Mouse (Mus musculus) forebrain, embryonic 14.5 days (tissue): ENCODE data around the gene Bmi1. TPM values are rescaled to one million over a fixed set of nuclear protein-coding genes. Genes with fewer than 3 reads are reported as not detected.

ENCODE experiments used
- ATAC-seq: fragments of 200-750 bp; cut with Nextera tagmentation; 2 replicates; pipeline ENCODE4 v1.8.0; 2017; ENCODE audit warnings: mild to moderate bottlenecking, moderate library complexity
- DNase-seq: peaks from one replicate; pipeline ENCODE4 v3.0.0-alpha.2; 2015; ENCODE audit warnings: low spot score
- H3K27ac ChIP-seq: fragments of 300-500 bp; sonication (generic); 2 replicates; pipeline ENCODE4 v1.5.1; 2014; ENCODE audit warnings: low read depth, mild to moderate bottlenecking, control low read depth, low read length, moderate library complexity
- H3K27me3 ChIP-seq: fragments of 300-500 bp; sonication (generic); replicated peaks from 2 replicates; pipeline ENCODE4 v1.6.1; 2014; ENCODE audit warnings: low read length, control low read depth, mixed read lengths; ENCODE audit not compliant: control insufficient read depth, insufficient read depth
- H3K36me3 ChIP-seq: fragments of 300-500 bp; sonication (generic); 2 replicates; pipeline ENCODE4 v1.6.1; 2014; ENCODE audit warnings: low read length, control low read depth; ENCODE audit not compliant: control insufficient read depth, insufficient read depth
- H3K4me1 ChIP-seq: fragments of 300-500 bp; sonication (generic); 2 replicates; pipeline ENCODE4 v1.6.1; 2014; ENCODE audit warnings: antibody characterized with exemption, low read length, control low read depth; ENCODE audit not compliant: control insufficient read depth, insufficient read depth
- H3K4me2 ChIP-seq: fragments of 300-500 bp; sonication (generic); 2 replicates; pipeline ENCODE4 v1.6.1; 2014; ENCODE audit warnings: mild to moderate bottlenecking, control low read depth, low read length
- H3K4me3 ChIP-seq: fragments of 300-500 bp; sonication (generic); 2 replicates; pipeline ENCODE4 v1.5.1; 2014; ENCODE audit warnings: low read depth, low read length, control low read depth
- H3K9ac ChIP-seq: fragments of 300-500 bp; sonication (generic); 2 replicates; pipeline ENCODE4 v1.6.1; 2014; ENCODE audit warnings: mild to moderate bottlenecking, low read length, control low read depth, moderate library complexity
- H3K9me3 ChIP-seq: fragments of 300-500 bp; sonication (generic); replicated peaks from 2 replicates; pipeline ENCODE4 v1.6.1; 2016; ENCODE audit warnings: low read length, control low read depth, mixed read lengths; ENCODE audit not compliant: control insufficient read depth
- WGBS: fragments of 180-500 bp; shearing (Covaris S2); extraction: QIAGEN DNeasy Blood & Tissue Kit; methylation state at CpG from one replicate; pipeline ENCODE4 v1.1.7; 2014; 5-methylcytosine and 5-hydroxymethylcytosine counted together
- polyA plus RNA-seq: library from polyadenylated mRNA; unstranded; fragments of >200 nt; fragmentation: Nextera tagmentation; extraction: Ambion mirVana; gene quantifications from 2 replicates; pipeline ENCODE4 v1.2.1, GENCODE M21; 2014

The Bmi1 gene
- 45.8 and 48.9 TPM in 2 replicates for polyA plus RNA-seq

- Histone ChIP-seq H3K4me1 (peaks cover 12% of the 10 kb centered on the region), H3K27ac (peak within 1 kb of the TSS; percentile 97), H3K27me3 (peaks cover 21% of the 10 kb centered on the region), H3K4me3 (peak within 1 kb of the TSS; percentile 84), H3K9me3 (no peaks in the 10 kb centered on the region), H3K4me2 (peak within 1 kb of the TSS; percentile 81), H3K9ac (peak within 1 kb of the TSS; percentile 91), H3K36me3 (no peaks in the 10 kb centered on the region; the same call in 1 of the 2 replicates)
- under 1% methylated on average over 38 of the region's 77 CpGs for WGBS
- DNase-seq (no peak), ATAC-seq (peak; percentile 72)
Observed at GRCm38 (mm10) chr2:18676936-18677491, at the start of gene Bmi1. Bmi1 (plus strand) TSS chr2:18677018.

GRCm38 (mm10) chr2:18630547-18630946, 46.3 kb upstream of the Bmi1 start:
- Histone ChIP-seq H3K4me1 (no peaks in the 10 kb centered on the region), H3K36me3 (no peaks in the 10 kb centered on the region), H3K4me2 (no peak overlapping the region), H3K9me3 (no peaks in the 10 kb centered on the region), H3K4me3 (no peak overlapping the region), H3K27ac (no peak overlapping the region), H3K9ac (no peak overlapping the region), H3K27me3 (no peaks in the 10 kb centered on the region)
- DNase-seq (no peak), ATAC-seq (no peak)
- WGBS = 89% methylated on average over 5 of the region's 5 CpGs

- Histone ChIP-seq H3K4me2 (no peak overlapping the region), H3K27me3 (no peaks in the 10 kb centered on the region), H3K9me3 (0 out of 2 replicates have a peak, but pooled peaks cover 2% of the 10 kb centered on the region), H3K9ac (no peak overlapping the region), H3K27ac (no peak overlapping the region), H3K4me3 (no peak overlapping the region), H3K36me3 (no peaks in the 10 kb centered on the region), H3K4me1 (no peaks in the 10 kb centered on the region)
- ATAC-seq (peak; percentile 94), DNase-seq (peak; percentile 82)
- 60% methylated on average over 8 of the region's 8 CpGs for WGBS
Observed at GRCm38 (mm10) chr2:18635052-18635451, 41.8 kb upstream of the Bmi1 start.

GRCm38 (mm10) chr2:18648563-18648962, 28.3 kb upstream of the Bmi1 start:
- DNase-seq (no peak), ATAC-seq (no peak)
- Histone ChIP-seq H3K4me3 (no peak overlapping the region), H3K9ac (no peak overlapping the region), H3K27me3 (no peaks in the 10 kb centered on the region), H3K36me3 (no peaks in the 10 kb centered on the region), H3K4me1 (no peaks in the 10 kb centered on the region), H3K9me3 (no peaks in the 10 kb centered on the region), H3K27ac (no peak overlapping the region), H3K4me2 (no peak overlapping the region)
- 75% methylated on average over 4 of the region's 4 CpGs for WGBS

- H3K36me3 ChIP-seq = no peaks in the 10 kb centered on the region
- no peaks in the 10 kb centered on the region for H3K4me1 ChIP-seq
- no peak overlapping the region for H3K4me3 ChIP-seq
- H3K9ac ChIP-seq = no peak overlapping the region
- no peaks in the 10 kb centered on the region for H3K27me3 ChIP-seq
- no peak for DNase-seq
- 81% methylated on average over 5 of the region's 5 CpGs for WGBS
- ATAC-seq = no peak
- H3K4me2 ChIP-seq = no peak overlapping the region
- H3K9me3 ChIP-seq = no peaks in the 10 kb centered on the region
- no peak overlapping the region for H3K27ac ChIP-seq
Observed at GRCm38 (mm10) chr2:18654821-18655220, 22.0 kb upstream of the Bmi1 start.

GRCm38 (mm10) chr2:18664003-18664402, 12.8 kb upstream of the Bmi1 start:
- Histone ChIP-seq H3K36me3 (no peaks in the 10 kb centered on the region), H3K4me2 (no peak overlapping the region), H3K4me1 (no peaks in the 10 kb centered on the region), H3K27ac (no peak overlapping the region), H3K4me3 (no peak overlapping the region), H3K9me3 (no peaks in the 10 kb centered on the region), H3K9ac (no peak overlapping the region), H3K27me3 (no peaks in the 10 kb centered on the region)
- no peak for DNase-seq
- no peak for ATAC-seq
- WGBS = 89% methylated on average over 3 of the region's 3 CpGs

GRCm38 (mm10) chr2:18671041-18671440, 5.8 kb upstream of the Bmi1 start:
- Histone ChIP-seq H3K4me1 (peaks cover 8% of the 10 kb centered on the region; the same call in 1 of the 2 replicates), H3K36me3 (no peaks in the 10 kb centered on the region; the same call in 1 of the 2 replicates), H3K4me2 (peak overlapping the region; percentile 26), H3K27me3 (peaks cover 6% of the 10 kb centered on the region), H3K4me3 (no peak overlapping the region), H3K27ac (no peak overlapping the region), H3K9me3 (no peaks in the 10 kb centered on the region), H3K9ac (no peak overlapping the region)
- peak; percentile 60 for DNase-seq
- no peak for ATAC-seq
- 2% methylated on average over 6 of the region's 6 CpGs for WGBS

- Histone ChIP-seq H3K36me3 (no peaks in the 10 kb centered on the region; the same call in 1 of the 2 replicates), H3K9ac (peak within 1 kb of the TSS; percentile 99), H3K4me3 (peak within 1 kb of the TSS; percentile 84), H3K4me2 (peak within 1 kb of the TSS; percentile 89), H3K27me3 (peaks cover 6% of the 10 kb centered on the region), H3K27ac (peak within 1 kb of the TSS; percentile 99), H3K9me3 (no peaks in the 10 kb centered on the region), H3K4me1 (peaks cover 8% of the 10 kb centered on the region; the same call in 1 of the 2 replicates)
- WGBS = under 1% methylated on average over 84 of the region's 91 CpGs
- DNase-seq = peak; percentile 94
- peak; percentile 83 for ATAC-seq
Observed at GRCm38 (mm10) chr2:18672133-18672765, 4.6 kb upstream of the Bmi1 start, which contains the start of gene Commd3. Commd3 (plus strand) TSS chr2:18672384.

GRCm38 (mm10) chr2:18672766-18673164, 4.1 kb upstream of the Bmi1 start:
- ATAC-seq (no peak), DNase-seq (peak; percentile 56)
- Histone ChIP-seq H3K9ac (peak overlapping the region; percentile 99), H3K4me2 (peak overlapping the region; percentile 89), H3K27ac (peak overlapping the region; percentile 99), H3K4me1 (peaks cover 8% of the 10 kb centered on the region; the same call in 1 of the 2 replicates), H3K9me3 (no peaks in the 10 kb centered on the region), H3K4me3 (peak overlapping the region; percentile 84), H3K36me3 (no peaks in the 10 kb centered on the region; the same call in 1 of the 2 replicates), H3K27me3 (peaks cover 6% of the 10 kb centered on the region)
- WGBS = 2% methylated on average over 11 of the region's 11 CpGs
